Mouse (Mus musculus) ES-Bruce4 (cell line): ENCODE data around the gene Smco4.

Experiments
- EP300 ChIP-seq: IDR thresholded peaks from 2 replicates; pipeline ENCODE4 v1.6.1; 2011; ENCODE audit warnings: low read depth, low read length; ENCODE audit not compliant: insufficient read depth
- POLR2A ChIP-seq: IDR thresholded peaks from one replicate; pipeline ENCODE4 v1.8.1; 2011; ENCODE audit warnings: low read length; ENCODE audit not compliant: insufficient read depth

GRCm38 (mm10) chr9:15505288-15505687, 12.1 kb downstream of the Smco4 start:
- TF ChIP-seq POLR2A (no peak), EP300 (no peak)
